8 mouse cellular contexts compared by ENCODE assay signal in the genomic region with DNA sequence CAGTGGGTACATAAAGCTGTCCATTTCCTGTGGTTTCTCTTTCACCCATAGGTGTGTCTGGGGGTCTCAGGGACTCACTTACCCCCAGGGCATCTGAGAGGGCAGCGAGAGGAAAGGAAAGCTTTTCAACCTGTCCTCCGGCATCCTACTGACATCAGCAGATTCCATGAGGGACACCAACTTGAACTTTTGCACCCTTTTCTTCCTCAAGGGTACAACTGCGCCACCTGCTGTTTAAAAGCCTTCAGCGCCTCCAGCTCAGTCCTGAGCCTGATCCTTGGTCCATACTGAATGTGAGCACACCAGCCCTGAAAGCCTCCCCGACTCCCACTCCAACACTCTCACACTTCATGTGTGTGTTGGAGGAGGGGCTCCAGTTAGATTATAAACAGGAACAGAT. TPM values are rescaled to one million over a fixed set of nuclear protein-coding genes. Genes with fewer than 3 reads are reported as not detected.
DNase-seq lines count a peak whose midpoint lies in the region; ATAC-seq and TF ChIP-seq lines count a peak whose summit lies in the region.

No protein-coding gene starts in this region.

- H3K4me1 ChIP-seq in spleen, adult 2 months (ENCODE audit: control insufficient read depth, insufficient read depth, insufficient read length): no peaks in the 10 kb centered on the region
- H3K4me1 ChIP-seq in embryonic facial prominence, embryonic 14.5 days (ENCODE audit: control insufficient read depth, insufficient read depth, low read length): no peaks in the 10 kb centered on the region

- no peaks in the 10 kb centered on the region for H3K9me3 ChIP-seq in embryonic facial prominence, embryonic 14.5 days (ENCODE audit: control insufficient read depth, low read length)

- no peak overlapping the region for H3K27ac ChIP-seq in spleen, adult 2 months (ENCODE audit: insufficient read depth, low read length)
- H3K27ac ChIP-seq in embryonic facial prominence, embryonic 14.5 days (replicated peaks; ENCODE audit: low read depth, low read length): no peak overlapping the region

- peak; percentile 69 to 88 for DNase-seq in adrenal gland, adult (ENCODE audit: inconsistent age in 2 of 2, low spot score in 1 of 2)
- no peak for DNase-seq in adrenal gland, adult 8-10 months
- peak in 1 of 2 experiments; percentile 45 for DNase-seq in spleen, adult 2 months (ENCODE audit: low read depth in 1 of 2, low spot score in 2 of 2)
- DNase-seq in spleen, adult 12 weeks (ENCODE audit: low spot score): no peak
- DNase-seq in embryonic facial prominence, embryonic 14.5 days (ENCODE audit: low spot score): peak; percentile 79
- peak; percentile 51 for DNase-seq in kidney, adult 11 months
- peak; percentile 78 for DNase-seq in lung, postnatal 14 days
- DNase-seq in spleen, postnatal 4 days (ENCODE audit: low spot score in 2 of 2): peak; percentile 46 to 78

- peak; percentile 56; the same call in 1 of the 2 replicates for TF ChIP-seq CTCF in spleen, adult 2 months (IDR thresholded peaks at IDR 0.05; ENCODE audit: extremely low read depth, insufficient read depth, insufficient read length, insufficient replicate concordance)

- no peak for TF ChIP-seq POLR2A in spleen, adult 2 months (IDR thresholded peaks at IDR 0.05; ENCODE audit: low read depth, low read length)

- no peaks in the 10 kb centered on the region for H3K36me3 ChIP-seq in spleen, adult 2 months (ENCODE audit: control insufficient read depth, insufficient read depth, low read length)
- H3K36me3 ChIP-seq in embryonic facial prominence, embryonic 14.5 days (ENCODE audit: control insufficient read depth, insufficient read depth, low read length): peaks cover 41% of the 10 kb centered on the region

- H3K27me3 ChIP-seq in spleen, adult 2 months (ENCODE audit: control insufficient read depth, insufficient read depth, low read length): no peaks in the 10 kb centered on the region
- no peaks in the 10 kb centered on the region for H3K27me3 ChIP-seq in embryonic facial prominence, embryonic 14.5 days (replicated peaks; ENCODE audit: control insufficient read depth, insufficient read depth, low read length)

- no peak overlapping the region for H3K4me2 ChIP-seq in embryonic facial prominence, embryonic 14.5 days (ENCODE audit: low read depth, low read length)

- peak; percentile 35; the same call in 1 of the 2 replicates for ATAC-seq in embryonic facial prominence, embryonic 14.5 days (ENCODE audit: low read depth)

- WGBS in spleen, adult 2 months: 21% methylated on average over 5 of the region's 5 CpGs
- 12% methylated on average over 5 of the region's 5 CpGs for WGBS in embryonic facial prominence, embryonic 14.5 days

- no peak overlapping the region for H3K4me3 ChIP-seq in spleen, adult 2 months (ENCODE audit: extremely low read depth, insufficient read depth, insufficient read length)
- H3K4me3 ChIP-seq in embryonic facial prominence, embryonic 14.5 days (ENCODE audit: low read depth, low read length): no peak overlapping the region

- H3K9ac ChIP-seq in embryonic facial prominence, embryonic 14.5 days (ENCODE audit: low read depth, low read length): no peak overlapping the region

RNA-seq across cellular contexts. Expression of a gene that starts 16.2 kb away (rescaled TPM):
- 10 to 100 TPM; 11.2 to 20.9 (median 14.8) TPM for total RNA-seq in adrenal gland, adult 8-10 months (2022)
- polyA plus RNA-seq in spleen, adult 2 months (2012; rRNA removed): 19.9 and 24.7 TPM in 2 replicates
- 81.4 and 97.6 TPM in 2 replicates for polyA plus RNA-seq in embryonic facial prominence, embryonic 14.5 days (2014; fragmentation: Nextera tagmentation; extraction: Ambion mirVana)

Comparison
In these comparisons a context has a peak if more than half of its experiments do, and no peak if none do; other contexts are left out.
1. DNase-seq: peak in adrenal gland, adult (2 of 2), embryonic facial prominence, embryonic 14.5 days (single experiment), kidney, adult 11 months (single experiment), lung, postnatal 14 days (single experiment) and spleen, postnatal 4 days (2 of 2); none in adrenal gland, adult 8-10 months (single experiment) and spleen, adult 12 weeks (single experiment).